Comparison of ENCODE assay signal across 14 mouse cellular contexts in the genomic region with DNA sequence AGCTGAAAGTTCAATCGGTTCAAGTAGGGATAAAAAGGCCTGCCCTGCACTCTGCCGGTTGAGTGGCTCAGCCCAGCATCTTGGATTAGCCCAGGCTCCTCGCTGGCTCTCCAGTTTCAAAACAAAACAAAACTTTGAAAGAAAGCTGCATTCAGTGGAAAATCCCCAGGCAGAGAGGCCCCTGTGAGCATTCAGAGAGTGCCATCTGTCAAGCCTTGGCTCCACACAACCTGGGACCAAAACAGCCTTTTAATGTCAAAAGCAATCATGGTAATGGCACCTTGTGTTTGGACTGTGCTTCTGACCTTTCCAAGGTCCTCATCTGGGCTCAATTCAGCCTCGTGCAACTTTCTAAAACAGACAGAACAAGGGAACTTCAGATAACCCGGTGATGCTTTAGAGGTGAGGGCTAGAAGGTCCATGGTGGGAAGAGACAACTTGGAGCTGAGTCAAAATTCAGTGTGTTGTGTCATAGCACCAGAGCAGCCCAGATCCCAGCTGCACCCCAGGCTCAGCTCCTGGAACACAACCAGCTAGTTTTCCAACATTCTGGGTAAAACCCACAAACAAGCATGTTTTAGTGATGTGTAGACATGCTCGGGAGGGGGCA. TPM values are rescaled to one million over a fixed set of nuclear protein-coding genes. Genes with fewer than 3 reads are reported as not detected.
DNase-seq lines count a peak whose midpoint lies in the region; ATAC-seq and TF ChIP-seq lines count a peak whose summit lies in the region.
"Had no signal": no experiment of that assay in that cellular context is flagged by ENCODE, and none has a peak within 500 bp of the region (broad histone marks: within the 10 kb centered on the region; RNA-seq: fewer than 3 reads in every experiment).

No protein-coding gene starts in this region.

- no peak overlapping the region for H3K9ac ChIP-seq in forebrain, embryonic 16.5 days (replicated peaks; ENCODE audit: low read depth, low read length)
- no peak overlapping the region for H3K9ac ChIP-seq in forebrain, embryonic 15.5 days (replicated peaks)
- H3K9ac ChIP-seq in midbrain, embryonic 12.5 days (replicated peaks): no peak overlapping the region
- H3K9ac ChIP-seq in midbrain, postnatal 0 days (replicated peaks; ENCODE audit: low read length, poor library complexity, severe bottlenecking): no peak overlapping the region

- no peak for TF ChIP-seq CTCF in midbrain, postnatal 0 days (IDR thresholded peaks at IDR 0.05)

- H3K27me3 ChIP-seq in forebrain, embryonic 16.5 days (replicated peaks; ENCODE audit: control insufficient read depth, insufficient read depth, low read length): no peaks in the 10 kb centered on the region
- no peaks in the 10 kb centered on the region for H3K27me3 ChIP-seq in forebrain, embryonic 15.5 days
- no peaks in the 10 kb centered on the region for H3K27me3 ChIP-seq in midbrain, embryonic 12.5 days
- H3K27me3 ChIP-seq in midbrain, postnatal 0 days (ENCODE audit: insufficient read depth, low read length): no peaks in the 10 kb centered on the region
- H3K27me3 ChIP-seq: Patski had no signal

- peaks cover 4% of the 10 kb centered on the region for H3K4me1 ChIP-seq in forebrain, embryonic 16.5 days (replicated peaks; ENCODE audit: control insufficient read depth, insufficient read depth, low read length)
- H3K4me1 ChIP-seq in forebrain, embryonic 15.5 days: peaks cover 12% of the 10 kb centered on the region
- H3K4me1 ChIP-seq in midbrain, embryonic 12.5 days: peaks cover 8% of the 10 kb centered on the region; the same call in 1 of the 2 replicates
- H3K4me1 ChIP-seq in midbrain, postnatal 0 days (ENCODE audit: insufficient read depth, low read length): no peaks in the 10 kb centered on the region

- 18% methylated on average over 6 of the region's 6 CpGs for WGBS in forebrain, embryonic 16.5 days
- 20% methylated on average over 6 of the region's 6 CpGs for WGBS in forebrain, embryonic 15.5 days
- 22% methylated on average over 6 of the region's 6 CpGs for WGBS in midbrain, embryonic 12.5 days
- WGBS in midbrain, postnatal 0 days: 28% methylated on average over 6 of the region's 6 CpGs

- H3K9me3 ChIP-seq in forebrain, embryonic 16.5 days (ENCODE audit: control insufficient read depth, low read length): no peaks in the 10 kb centered on the region
- no peaks in the 10 kb centered on the region for H3K9me3 ChIP-seq in forebrain, embryonic 15.5 days
- H3K9me3 ChIP-seq in midbrain, embryonic 12.5 days: no peaks in the 10 kb centered on the region
- H3K9me3 ChIP-seq in midbrain, postnatal 0 days (ENCODE audit: low read length): no peaks in the 10 kb centered on the region

- intact Hi-C loops in left cerebral cortex, postnatal 25 days (cut with DNase I): no loop called here

- no peak for DNase-seq in midbrain, postnatal 0 days (ENCODE audit: low spot score)
- DNase-seq in embryo, embryonic 9.5 days (ENCODE audit: extremely low spot score): peak; percentile 58
- DNase-seq in right cerebral cortex, postnatal 10 days (ENCODE audit: low spot score in 2 of 2): no peak
- DNase-seq in left cerebral cortex, postnatal 25 days (ENCODE audit: low spot score in 2 of 2): no peak
- no peak for DNase-seq in left cerebral cortex, adult 8-10 months (ENCODE audit: low spot score in 2 of 2)
- DNase-seq: heart, adult 18-20 months; heart, postnatal 4 days; kidney, postnatal 14 days; liver had no signal

- no peak overlapping the region for H3K4me2 ChIP-seq in forebrain, embryonic 16.5 days (ENCODE audit: low read length)
- H3K4me2 ChIP-seq in forebrain, embryonic 15.5 days (replicated peaks): no peak overlapping the region
- no peak overlapping the region for H3K4me2 ChIP-seq in midbrain, embryonic 12.5 days (replicated peaks)
- H3K4me2 ChIP-seq in midbrain, postnatal 0 days (ENCODE audit: low read depth, low read length, poor library complexity, severe bottlenecking): no peak overlapping the region

- H3K4me3 ChIP-seq in forebrain, embryonic 16.5 days (replicated peaks; ENCODE audit: low read length): no peak overlapping the region
- H3K4me3 ChIP-seq in forebrain, embryonic 15.5 days: no peak overlapping the region
- H3K4me3 ChIP-seq in midbrain, embryonic 12.5 days: no peak overlapping the region
- H3K4me3 ChIP-seq in midbrain, postnatal 0 days (ENCODE audit: low read depth, low read length): no peak overlapping the region

- peak; percentile 40; the same call in 1 of the 2 replicates for ATAC-seq in forebrain, embryonic 16.5 days
- no peak for ATAC-seq in forebrain, embryonic 15.5 days (replicated peaks)
- ATAC-seq in midbrain, embryonic 12.5 days (ENCODE audit: low FRiP score, low read depth): no peak
- no peak for ATAC-seq in midbrain, postnatal 0 days (ENCODE audit: low FRiP score)
- ATAC-seq: Patski had no signal

- no peak overlapping the region for H3K27ac ChIP-seq in forebrain, embryonic 16.5 days (ENCODE audit: low read length)
- no peak overlapping the region for H3K27ac ChIP-seq in forebrain, embryonic 15.5 days (replicated peaks)
- H3K27ac ChIP-seq in midbrain, embryonic 12.5 days (replicated peaks): 0 out of 2 replicates have a peak overlapping the region, but pooled peaks have one; percentile 0
- H3K27ac ChIP-seq in midbrain, postnatal 0 days (ENCODE audit: low read depth, low read length): no peak overlapping the region
- H3K27ac ChIP-seq: macrophage had no signal

- no peaks in the 10 kb centered on the region for H3K36me3 ChIP-seq in forebrain, embryonic 16.5 days (ENCODE audit: control insufficient read depth, insufficient read depth)
- no peaks in the 10 kb centered on the region for H3K36me3 ChIP-seq in forebrain, embryonic 15.5 days
- no peaks in the 10 kb centered on the region for H3K36me3 ChIP-seq in midbrain, embryonic 12.5 days
- no peaks in the 10 kb centered on the region for H3K36me3 ChIP-seq in midbrain, postnatal 0 days (ENCODE audit: insufficient read depth, low read length)

RNA-seq across cellular contexts. Expression of gene Nuak1, which starts 27.3 kb away (rescaled TPM):
- polyA plus RNA-seq in forebrain, embryonic 16.5 days (2015; fragmentation: Nextera tagmentation; extraction: Ambion mirVana): 12.5 and 15.7 TPM in 2 replicates
- polyA plus RNA-seq in forebrain, embryonic 15.5 days (2015; fragmentation: Nextera tagmentation; extraction: Ambion mirVana): 11.6 and 12.6 TPM in 2 replicates
- 3.7 and 4.5 TPM in 2 replicates for polyA plus RNA-seq in midbrain, embryonic 12.5 days (2016; fragmentation: Nextera tagmentation; extraction: Ambion mirVana)
- 21.1 and 37.9 TPM in 2 replicates for total RNA-seq in midbrain, postnatal 0 days (2014; rRNA removed)
- polyA plus RNA-seq in midbrain, postnatal 0 days (2015; fragmentation: Nextera tagmentation; extraction: Ambion mirVana): 2.2 and 2.7 TPM in 2 replicates
- 10 to 100 TPM; 58.3 to 86.5 TPM for total RNA-seq in left cerebral cortex, postnatal 25 days (2021)
- 10 to 100 TPM; 53.0 to 67.6 (median 60.4) TPM for total RNA-seq in left cerebral cortex, adult 8-10 months (2022)
